Mouse (Mus musculus): ENCODE measurements around the gene Gm10401.

DNA sequence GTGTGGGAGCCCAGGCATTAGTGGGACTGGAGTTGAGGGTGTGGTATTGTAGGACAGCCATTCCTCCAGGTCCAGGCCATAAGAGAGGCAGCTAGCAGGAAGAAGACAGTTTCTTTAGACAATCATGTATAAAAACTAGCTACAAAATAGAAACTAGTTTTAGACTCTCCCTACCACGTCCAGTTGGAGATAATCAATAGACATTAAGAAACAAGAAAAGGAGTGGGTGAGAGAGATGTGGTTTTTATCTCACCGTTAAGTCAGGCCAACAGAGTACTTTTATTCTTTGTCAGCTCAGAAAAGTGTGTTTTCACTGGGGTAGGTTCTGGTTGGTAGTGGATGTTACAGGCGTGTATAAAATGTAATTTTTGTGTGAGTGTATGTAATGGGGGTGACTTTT, 37.1 kb downstream of the Gm10401 start:
- TF ChIP-seq CTCF (IDR thresholded peaks at IDR 0.05) (no peak), POLR2A (IDR thresholded peaks at IDR 0.05; ENCODE audit: insufficient read depth, low read depth, low read length) (no peak)

All from heart, adult 2 months (tissue).